8 mouse cellular contexts compared by ENCODE assay signal in genomic region chr17:47038844-47039803, GRCm38 (mm10). TPM values are rescaled to one million over a fixed set of nuclear protein-coding genes. Genes with fewer than 3 reads are reported as not detected.
DNase-seq lines count a peak whose midpoint lies in the region; ATAC-seq lines count a peak whose summit lies in the region.

No protein-coding gene starts in this region.

- H3K4me2 ChIP-seq in hindbrain, embryonic 15.5 days, result peak overlapping the region; percentile 41

- H3K9ac ChIP-seq in hindbrain, embryonic 15.5 days, result no peak overlapping the region

- no peak overlapping the region for H3K4me3 ChIP-seq in hindbrain, embryonic 15.5 days

- no peaks in the 10 kb centered on the region for H3K27me3 ChIP-seq in hindbrain, embryonic 15.5 days

- DNase-seq in R1 (ENCODE audit: low read depth, low spot score), result peak; percentile 73
- DNase-seq in cerebellum, postnatal 25 days, result peak; percentile 89 to 93
- peak; percentile 89 for DNase-seq in frontal cortex, postnatal 36 days (ENCODE audit: low spot score in 2 of 2)
- DNase-seq in left cerebral cortex, adult 11 months (ENCODE audit: low spot score), result peak; percentile 77
- peak; percentile 90 for DNase-seq in lung, postnatal 36 days
- DNase-seq in retina, postnatal 1 day, result peak; percentile 82
- peak; percentile 91 for DNase-seq in thymus, postnatal 4 days

- no peaks in the 10 kb centered on the region for H3K36me3 ChIP-seq in hindbrain, embryonic 15.5 days

- peak overlapping the region; percentile 44 for H3K27ac ChIP-seq in hindbrain, embryonic 15.5 days (replicated peaks)

- no peaks in the 10 kb centered on the region for H3K9me3 ChIP-seq in hindbrain, embryonic 15.5 days

- 20% methylated on average over 18 of the region's 18 CpGs for WGBS in hindbrain, embryonic 15.5 days

- ATAC-seq in hindbrain, embryonic 15.5 days (ENCODE audit: low FRiP score, low read depth), result peak; percentile 81

- H3K4me1 ChIP-seq in hindbrain, embryonic 15.5 days (replicated peaks), result no peaks in the 10 kb centered on the region; the same call in 1 of the 2 replicates

RNA-seq across cellular contexts. Expression of gene Ubr2, which starts 28.8 kb away (rescaled TPM):
- 16.1 and 16.5 TPM in 2 replicates for polyA plus RNA-seq in hindbrain, embryonic 15.5 days (2015; fragmentation: Nextera tagmentation; extraction: Ambion mirVana)
